Mouse (Mus musculus) urinary bladder, postnatal 14 days (tissue): ENCODE data around the gene Ubald1.

Experiments used
- DNase-seq: peaks from one replicate; pipeline ENCODE4 v3.0.0; 2021; ENCODE audit warnings: low spot score

Gene Ubald1

DNA sequence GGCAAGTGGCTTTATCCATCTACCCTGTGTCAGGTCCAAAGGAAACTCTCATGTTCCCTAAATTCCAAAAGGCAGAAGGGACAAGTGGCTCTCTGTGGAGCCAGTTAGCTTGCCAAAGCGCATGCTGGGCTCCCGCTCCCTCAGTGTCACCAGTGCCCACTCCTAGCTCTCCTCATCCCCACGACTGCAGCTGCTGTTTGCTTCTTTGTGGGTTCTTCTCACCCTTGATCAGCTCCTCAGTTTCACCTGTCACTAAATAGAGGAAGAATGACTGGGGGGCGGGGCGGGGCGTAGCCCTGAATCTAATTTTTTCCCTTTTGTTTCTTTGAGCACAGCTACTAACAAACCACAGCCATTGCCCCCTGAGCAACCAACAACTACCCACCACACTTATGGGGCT lies 18.8 kb upstream of the Ubald1 start:
- no peak for DNase-seq

DNA sequence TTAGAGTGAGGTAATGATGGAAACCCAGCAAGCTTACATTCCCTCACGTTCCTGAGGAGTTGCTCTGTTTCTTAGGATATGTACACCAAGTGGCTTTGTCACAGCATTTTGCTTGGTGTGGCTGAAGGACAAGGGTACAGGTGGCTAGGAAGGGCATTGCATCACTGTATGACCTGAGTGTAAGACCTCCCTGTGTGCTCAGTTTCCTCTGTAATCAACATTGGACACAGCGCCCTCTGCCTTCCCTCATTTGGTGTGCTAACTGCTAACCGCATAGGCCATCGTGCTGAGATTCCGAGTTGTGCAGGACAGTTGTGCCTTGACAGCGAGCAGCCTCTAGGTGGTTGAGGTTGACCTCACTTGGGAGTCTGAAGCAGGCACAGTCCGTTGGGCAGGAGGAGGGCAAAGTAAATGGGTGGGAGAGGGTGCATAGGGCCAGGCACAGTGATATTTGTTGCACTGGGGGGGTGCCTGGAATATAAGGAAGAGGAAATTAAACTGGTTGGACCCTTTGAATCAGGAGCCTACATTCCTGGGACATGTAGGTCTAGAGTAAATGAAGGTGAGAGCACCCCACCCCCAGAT lies 17.1 kb upstream of the Ubald1 start:
- no peak for DNase-seq

DNA sequence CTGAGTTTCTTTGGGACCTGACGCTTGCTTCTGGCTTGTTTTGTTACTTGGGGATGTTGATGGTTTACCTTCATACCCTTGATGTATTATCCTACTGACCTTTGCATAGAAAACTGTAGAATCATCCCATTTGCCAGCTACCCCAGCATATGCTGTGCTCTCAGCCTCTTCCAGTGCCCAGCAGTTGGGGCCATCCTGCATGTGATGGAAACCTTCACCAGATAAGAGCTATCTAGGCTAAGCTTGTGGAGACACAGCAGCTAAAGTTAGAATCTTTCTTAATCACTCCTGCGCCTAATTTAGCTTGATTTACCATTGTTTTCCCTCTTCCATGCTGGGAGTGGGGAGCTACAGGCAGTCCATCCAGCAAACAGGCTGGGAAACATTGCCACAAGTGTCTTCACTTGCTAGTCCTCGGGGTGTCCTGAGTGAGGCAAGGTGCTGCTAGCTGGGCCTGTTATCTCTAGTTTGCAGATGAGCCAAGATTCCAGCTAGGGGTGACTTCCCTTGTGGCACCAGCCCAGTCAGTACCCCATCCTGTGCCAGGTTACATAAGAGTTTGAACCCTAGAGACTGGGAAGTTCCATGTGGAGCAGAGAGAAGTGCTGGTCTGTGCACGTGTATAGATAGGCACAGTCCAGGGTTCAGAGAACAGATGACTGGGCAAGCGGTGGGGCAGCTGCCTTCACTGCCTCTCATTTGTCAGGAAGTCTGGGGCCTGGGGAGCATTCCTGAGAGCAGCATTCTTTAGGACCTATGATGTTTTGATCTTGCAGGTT lies 16.3 kb upstream of the Ubald1 start:
- no peak for DNase-seq

DNA sequence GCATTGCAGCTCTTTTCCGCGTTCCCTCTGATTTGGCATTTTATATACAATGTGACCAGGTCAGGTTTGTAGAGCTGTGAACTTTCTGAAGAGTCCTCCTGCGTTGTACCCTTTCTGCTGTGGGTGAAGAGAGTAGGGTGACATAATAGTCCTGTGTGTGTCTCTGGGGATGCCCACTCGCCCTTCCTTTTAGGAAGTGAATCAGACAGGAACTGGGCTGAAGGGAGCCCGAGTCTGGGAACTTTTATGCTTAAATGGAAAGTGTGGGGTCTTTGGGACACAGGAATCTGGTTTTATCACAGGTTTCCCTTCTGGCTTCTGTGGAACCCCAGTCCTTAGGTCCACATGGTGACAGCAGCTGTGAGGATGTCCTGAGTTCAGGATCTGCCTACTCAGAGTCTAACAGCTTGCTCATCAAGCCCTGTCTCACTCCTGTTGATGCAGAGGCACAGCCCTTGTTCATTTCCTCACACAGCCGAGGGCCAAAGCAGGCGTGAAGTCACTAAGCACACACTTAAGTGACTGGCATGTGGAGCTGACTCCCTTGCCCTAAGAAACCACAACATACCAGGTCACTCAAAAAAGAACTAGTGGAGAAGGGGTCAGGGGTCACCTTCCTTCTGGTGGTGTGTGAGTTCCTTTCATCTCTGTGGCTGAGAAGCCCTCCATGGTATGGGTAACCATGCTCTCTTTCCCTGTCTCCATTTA lies 14.2 kb upstream of the Ubald1 start:
- DNase-seq, result no peak

DNA sequence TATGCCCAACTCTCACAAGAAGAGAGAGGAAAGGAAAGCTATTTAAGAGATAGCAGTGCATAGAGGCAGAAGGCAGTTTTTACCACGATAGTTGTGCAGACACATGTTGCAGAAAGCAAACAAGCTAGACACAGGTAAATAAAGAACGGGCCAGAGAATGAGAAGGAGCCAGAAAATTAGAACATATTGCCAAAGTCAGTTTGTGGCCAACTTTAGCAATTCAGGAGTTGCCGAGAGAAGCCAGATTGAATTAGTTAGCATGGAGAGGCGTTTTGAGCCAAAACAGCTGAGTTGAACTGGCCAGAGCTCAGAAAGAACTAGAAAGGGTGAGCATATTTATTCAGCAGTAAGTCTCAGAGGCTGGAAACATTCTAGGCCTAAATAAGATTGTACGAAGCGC lies 12.1 kb upstream of the Ubald1 start:
- DNase-seq, result no peak

DNA sequence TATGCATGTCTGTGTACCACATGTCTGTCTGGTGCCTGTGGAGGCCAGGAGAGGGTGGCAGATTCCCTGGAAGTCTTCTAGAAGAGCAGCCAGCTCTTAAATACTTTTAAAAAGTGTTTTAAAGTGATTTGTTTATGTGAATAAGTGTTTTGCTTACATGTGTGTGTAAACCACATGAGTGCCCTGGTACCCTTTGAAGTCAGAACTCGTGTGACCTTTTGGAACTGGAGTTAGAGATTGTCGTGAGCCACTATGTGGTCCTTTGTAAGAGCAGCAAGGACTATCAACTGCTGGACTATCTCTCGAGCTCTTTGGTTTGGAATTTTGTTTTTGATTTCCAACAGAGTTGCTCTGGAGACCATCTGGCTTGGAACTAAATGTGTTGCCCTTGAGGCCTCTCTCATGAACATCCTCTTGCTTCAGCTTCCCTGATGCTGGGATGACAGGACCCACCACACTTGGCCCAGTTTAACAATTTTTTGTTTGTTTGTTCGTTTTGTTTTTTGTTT lies 10.1 kb upstream of the Ubald1 start:
- no peak for DNase-seq

DNA sequence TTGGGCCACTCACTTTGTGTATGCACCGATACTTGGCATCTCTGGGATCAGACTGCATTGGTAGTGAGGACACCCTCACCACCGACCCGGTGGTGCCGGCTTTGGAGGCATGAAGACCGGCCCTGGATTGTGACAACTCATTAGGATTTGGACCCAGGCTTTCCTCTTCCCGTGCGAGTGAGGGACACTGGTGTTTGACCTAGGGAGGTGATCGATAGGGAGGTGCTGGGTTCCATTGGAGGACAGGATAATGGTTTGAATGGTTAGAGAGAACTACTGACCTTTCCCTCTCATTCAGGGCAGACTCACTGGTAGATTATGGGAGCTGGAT lies 6.5 kb upstream of the Ubald1 start:
- no peak for DNase-seq

DNA sequence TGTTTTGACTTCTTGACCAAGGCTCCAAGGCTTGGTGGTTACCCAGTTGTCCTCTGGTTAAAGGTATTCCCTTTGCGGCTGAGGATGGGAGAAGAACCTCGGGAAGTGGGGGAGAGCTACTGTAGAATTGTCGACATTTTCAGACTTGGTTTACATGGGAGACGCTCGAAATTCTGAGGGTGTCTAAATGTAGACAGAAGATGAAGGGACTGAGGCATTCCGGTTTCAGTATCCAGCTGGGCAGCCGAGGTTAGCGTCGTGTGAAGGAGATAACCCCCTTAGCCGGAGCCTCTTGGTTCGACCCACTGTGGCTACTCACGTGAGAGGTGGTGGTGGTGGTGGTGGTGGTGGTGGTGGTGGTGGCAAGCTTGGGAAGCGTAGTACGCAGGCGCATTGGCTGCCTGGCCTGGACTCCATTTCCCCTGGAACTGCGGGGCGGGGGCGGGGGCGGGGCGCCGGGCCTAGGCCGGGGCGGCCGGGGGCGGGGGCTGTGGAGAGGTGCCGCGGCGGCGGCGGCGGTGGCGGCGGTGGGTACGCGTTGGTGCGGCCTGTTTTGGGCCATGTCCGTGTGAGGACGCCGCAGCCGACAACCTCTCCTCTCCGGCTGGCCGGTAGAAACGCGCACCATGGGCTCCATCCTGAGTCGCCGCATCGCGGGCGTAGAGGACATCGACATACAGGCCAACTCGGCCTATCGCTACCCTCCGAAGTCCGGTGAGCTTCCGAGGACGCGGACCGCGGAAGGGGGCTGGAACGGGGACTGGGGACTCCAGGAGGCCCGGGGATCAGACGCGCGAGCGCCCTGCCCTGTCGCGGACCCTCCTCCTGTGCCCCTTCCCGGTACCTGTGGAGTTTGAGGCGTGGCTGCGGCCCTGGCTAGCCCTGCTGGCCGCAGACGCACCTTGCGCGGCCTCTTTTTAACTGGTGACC lies 5.9 kb upstream of the Ubald1 start, which contains the start of gene Mgrn1:
Mgrn1 (plus strand) TSS at position 490 of the 930 bp plus-strand sequence.
- DNase-seq, result peak; percentile 89

DNA sequence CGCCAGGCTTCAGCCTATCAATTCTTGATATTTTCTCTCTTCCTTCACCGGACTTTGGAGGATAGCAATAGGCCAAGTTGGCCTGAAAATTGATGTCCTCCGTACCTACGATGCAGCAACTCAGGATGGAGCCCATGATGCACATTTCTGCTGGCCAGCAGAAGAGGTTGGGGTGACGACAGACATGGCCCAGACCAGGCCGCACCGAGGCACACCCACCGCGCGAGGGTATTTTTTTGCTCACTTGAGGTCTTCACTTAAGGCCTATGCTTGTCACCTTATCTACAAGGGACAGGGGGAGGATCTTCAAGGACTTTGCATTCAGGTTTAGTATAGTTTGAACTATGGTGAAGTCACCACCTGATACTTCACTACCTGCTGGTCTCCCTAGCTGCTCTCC lies 4.8 kb upstream of the Ubald1 start:
- no peak for DNase-seq

DNA sequence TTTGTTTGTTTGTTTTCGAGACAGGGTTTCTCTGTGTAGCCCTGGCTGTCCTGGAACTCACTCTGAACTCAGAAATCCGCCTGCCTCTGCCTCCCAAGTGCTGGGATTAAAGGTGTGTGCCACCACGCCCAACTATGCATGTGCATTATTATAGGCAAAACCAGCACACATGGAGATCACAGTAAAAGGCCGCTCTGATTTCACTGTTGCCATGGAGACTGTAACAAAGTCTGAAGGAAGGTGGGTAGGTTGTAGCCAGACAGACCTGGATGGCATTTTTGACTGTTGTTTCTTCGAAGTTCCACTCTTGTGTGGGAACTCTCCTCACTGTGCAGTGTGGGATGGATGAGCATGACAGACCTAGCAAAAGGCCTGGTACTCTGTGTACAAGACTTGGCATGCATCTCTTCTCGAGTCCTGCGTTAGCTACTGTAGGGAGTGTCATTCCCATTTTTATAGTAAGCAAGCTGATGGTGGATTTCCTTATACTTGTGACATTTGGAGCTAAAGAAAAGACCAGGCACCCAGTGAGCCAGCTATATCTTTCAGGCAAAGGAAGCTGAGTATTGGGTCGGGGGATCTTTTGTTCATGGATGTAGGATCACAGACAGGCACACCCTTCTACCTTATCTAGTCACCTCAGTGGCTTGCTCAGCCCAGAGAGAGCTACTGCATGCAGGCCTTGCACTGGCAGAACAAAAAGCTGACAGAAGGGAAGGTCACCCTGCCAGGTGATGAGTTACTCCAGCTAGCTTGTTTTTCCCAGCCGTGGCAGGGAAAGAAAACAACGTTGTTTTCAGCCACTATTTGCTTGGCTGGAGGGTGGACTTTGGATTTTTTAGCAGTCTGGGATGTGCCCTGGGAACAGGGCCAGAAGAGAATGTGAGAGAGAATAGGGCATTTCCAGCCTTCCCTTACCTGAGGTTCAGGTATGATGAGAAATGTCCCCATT lies 1.6 kb upstream of the Ubald1 start:
- no peak for DNase-seq

DNA sequence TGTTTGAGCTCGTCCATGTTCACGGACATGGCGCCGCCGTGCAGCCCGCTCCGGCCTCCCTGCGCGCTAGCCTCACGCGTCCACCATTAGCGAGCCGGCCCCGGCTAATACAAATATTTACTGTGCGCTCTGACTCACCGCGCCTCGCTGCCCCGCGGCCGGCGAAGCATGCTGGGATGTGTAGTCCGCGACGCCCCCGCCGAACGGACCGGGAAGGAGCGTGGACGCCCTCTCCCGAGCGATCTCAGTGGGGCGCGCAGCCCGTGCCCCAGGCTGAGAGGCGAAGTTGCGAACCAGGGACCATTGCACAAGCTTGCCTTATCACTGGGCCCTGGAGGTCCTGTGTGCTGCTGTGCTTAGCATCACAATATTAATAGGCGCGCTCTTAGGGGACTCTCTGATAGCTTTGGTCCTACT lies 399 bp downstream of the Ubald1 start:
- DNase-seq, result peak; percentile 93

DNA sequence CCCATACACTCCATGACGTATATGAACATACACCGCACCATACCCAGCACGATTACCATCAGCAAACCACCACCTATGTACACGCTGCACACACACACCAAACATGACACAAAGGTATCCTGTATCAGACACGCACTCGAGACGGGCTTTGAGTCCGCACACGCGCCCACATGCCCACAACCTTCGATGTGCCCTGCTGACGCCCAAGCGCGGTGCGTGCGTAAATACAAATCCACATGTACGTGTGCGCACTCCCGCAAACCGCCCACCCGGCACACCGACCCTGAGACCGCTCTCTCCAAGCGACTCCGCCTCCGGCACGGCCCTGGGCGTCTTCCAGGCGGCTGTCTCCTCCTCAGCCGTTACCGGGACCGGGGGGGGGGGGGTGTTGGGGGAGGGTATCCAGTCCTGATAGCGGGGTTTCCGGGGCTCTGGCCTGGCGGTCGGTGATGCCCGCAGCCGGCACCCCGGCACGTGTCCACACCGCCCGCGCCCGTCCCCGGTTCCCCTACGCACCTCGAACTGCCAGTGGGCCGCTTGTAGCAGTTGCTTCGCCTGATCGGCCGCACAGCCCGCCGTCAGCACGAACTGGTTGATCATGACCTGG lies 911 bp downstream of the Ubald1 start:
- DNase-seq, result peak; percentile 37

DNA sequence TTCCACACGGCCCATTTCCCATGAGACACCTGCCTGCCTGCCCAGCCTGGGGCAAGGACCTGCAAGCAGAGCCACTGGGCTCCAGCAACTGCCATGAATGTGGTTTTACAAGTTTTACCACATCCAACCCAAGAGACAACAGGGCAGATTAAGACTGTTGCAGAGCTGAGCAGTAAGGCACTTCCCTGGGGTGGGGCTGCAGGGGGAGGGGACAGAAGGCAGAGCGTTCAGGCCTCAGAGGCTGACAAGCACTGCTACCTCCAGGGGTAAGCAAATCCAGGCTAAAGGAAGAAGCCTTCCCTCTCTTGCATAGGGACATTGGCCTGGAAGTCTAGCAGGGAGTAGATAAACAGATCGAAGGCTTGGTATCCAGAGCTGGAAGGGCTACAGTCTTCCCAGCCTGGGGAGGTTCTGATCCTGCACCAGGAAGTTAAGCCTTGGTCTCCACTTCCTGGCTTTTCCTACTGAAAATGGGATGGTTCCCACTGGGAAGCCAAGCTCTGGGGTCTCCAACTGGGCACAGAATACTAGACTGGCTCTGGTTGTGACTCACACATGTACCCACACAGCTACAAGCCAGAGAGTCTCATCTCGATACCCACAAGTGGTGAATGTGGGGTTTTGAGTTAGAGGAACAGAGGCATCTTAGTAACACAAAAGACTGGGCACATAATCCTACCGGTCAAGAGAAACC lies 1.8 kb downstream of the Ubald1 start:
- DNase-seq, result peak; percentile 84

DNA sequence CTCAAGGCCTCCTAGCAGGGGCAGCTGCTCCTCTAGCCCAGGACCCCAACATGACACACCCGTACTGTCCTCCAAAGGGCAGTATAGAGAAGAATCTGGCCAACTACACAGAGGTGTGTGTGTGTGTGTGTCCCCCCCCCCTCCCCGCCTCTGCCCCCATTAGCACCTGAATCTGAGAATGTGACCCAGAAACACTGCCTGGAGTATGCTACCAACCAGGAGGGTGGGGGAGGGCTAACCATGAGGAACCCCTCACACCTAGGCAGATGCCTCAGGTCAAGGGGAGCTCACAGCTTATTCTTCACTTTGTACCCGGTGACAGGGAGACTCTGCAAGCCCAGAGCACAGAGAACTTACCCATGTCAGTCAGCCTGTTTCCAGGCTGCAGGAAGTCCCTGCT lies 2.4 kb downstream of the Ubald1 start:
- no peak for DNase-seq

DNA sequence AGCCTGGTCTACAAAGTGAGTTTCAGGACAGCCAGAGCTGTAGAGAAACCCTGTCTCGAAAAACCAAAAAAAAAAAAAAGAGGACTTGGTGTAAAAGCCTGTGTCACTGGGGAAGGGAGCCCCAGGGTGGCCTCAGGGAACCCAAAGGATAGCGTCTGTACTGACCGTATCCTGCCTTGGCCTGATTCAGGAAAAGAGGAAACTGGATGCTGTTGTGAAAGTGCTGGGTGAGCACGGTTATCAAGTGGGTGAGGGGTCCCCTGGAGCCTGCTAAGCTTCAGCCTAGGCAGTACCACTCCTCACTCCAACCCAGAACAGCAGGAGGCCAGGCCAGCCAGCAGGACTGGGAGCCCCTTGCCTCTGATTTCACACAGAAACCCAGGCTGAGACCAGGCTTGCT lies 2.9 kb downstream of the Ubald1 start:
- no peak for DNase-seq

DNA sequence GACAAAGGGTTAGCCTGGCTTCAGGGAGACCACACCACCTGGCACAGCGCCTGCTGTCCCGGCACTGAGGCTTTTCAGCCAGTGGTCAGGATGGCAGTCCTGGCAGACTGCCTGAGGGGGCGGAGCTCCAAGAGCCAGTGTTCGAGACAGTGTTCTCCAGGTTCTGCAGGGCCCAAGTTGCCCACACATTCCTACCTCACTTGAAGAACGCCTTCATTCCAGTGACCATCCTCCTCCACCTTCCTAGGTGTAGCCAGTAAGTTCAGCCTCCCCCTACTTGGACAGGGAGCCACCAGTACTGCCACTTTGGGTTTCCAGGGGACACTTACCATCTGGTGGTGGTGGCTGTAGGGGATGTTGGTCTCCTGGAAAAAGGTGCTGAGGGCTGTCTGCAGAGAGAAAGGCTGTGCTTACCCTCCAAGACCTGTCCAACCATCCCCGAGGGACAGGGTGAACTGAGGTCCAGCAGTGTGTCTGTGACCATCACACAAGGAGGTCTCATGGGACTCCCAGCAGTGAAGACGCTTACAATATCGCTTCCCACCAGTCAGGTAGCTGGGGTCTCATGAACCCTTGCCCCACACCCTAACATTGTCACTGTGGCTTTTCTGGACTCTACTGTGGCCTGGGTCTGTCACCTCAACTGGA lies 4.0 kb downstream of the Ubald1 start:
- DNase-seq, result peak; percentile 75

DNA sequence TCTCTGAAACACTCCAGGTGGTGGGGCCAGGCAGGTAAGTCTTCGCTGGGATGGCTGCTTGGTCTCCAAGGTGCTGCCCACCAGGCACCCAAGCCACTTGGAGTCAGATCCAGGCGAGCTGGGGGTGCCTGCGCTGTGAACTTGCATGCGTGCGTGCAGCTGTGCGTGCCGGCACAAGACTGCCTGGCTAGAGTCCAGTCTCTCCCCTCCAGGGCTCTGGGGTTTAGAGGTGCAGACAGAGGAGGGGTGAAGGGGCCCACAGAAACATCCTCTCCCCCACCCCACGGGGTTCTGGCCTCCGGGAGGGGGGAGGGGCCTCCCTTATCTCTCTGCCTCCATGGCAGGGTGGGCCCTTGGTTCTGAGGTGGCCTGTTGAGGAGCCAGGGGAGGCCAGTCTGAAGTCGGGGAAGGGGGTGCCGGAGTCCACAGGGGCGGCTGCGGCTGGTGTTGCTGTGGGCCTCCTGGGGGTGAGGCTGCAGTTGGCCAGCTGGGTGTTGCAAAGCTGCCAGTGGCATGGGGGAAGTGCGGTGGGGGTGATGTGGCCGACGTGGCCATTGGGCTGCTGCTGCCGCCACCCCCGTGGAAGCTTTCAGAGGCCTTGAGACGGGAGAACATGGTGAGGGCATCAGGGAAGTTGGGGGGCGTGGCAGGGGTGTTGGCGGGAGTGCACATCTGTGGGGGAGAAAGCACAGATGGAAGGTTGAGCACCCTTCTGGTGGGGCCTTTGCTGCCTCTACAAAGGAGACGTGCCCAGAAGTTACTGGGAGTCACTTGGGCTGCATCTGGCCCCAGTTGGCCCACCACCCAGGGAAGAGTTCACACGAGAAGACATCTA lies 4.7 kb downstream of the Ubald1 start:
- DNase-seq, result no peak

DNA sequence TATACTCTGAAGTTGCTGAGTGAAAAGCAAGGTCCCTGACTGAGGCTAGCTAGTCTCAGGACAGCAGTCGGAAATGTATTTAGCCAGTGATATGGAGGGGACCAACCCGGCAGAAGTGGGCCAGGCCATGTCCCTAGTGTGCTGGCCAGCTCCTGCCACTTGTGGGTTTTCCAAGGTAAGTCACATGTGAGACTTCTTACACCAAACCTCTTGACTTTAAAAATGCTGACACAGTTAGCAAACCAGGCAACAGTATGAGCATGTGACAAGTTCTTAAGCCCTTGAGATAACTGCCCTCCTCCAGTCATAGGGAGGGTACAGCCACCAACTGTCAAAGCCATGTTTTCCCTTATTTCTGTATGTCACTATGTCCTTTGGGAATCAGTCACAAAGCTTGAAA lies 8.2 kb downstream of the Ubald1 start:
- DNase-seq, result no peak
